Mouse (Mus musculus): ENCODE results near the gene Tmem108. TPM values are rescaled to one million over a fixed set of nuclear protein-coding genes. Genes with fewer than 3 reads are reported as not detected.

Tmem108 gene
- polyA plus RNA-seq, 1 experiment: 0.01 TPM

GRCm38 (mm10) chr9:103538047-103538816 is 223.4 kb downstream of the Tmem108 start:
- Histone ChIP-seq H3K79me2 (ENCODE audit: control insufficient read depth, insufficient read depth) (no peaks in the 10 kb centered on the region), H3K36me3 (ENCODE audit: control insufficient read depth, insufficient read depth) (no peaks in the 10 kb centered on the region), H3K27me3 (ENCODE audit: control insufficient read depth, insufficient read depth, insufficient read length) (peaks cover 7% of the 10 kb centered on the region), H3K4me3 (ENCODE audit: insufficient read depth, poor library complexity, severe bottlenecking) (no peak overlapping the region), H3ac (ENCODE audit: control insufficient read depth, insufficient read length, low read depth) (no peak overlapping the region), H3K79me3 (ENCODE audit: low read depth) (no peaks in the 10 kb centered on the region)
- TF ChIP-seq MYOG (IDR thresholded peaks at IDR 0.05; ENCODE audit: control insufficient read depth, extremely low read depth, insufficient read length) (no peak), CTCF (IDR thresholded peaks at IDR 0.05; ENCODE audit: control insufficient read depth, insufficient read depth, insufficient read length) (no peak), MYOD1 (IDR thresholded peaks at IDR 0.05; ENCODE audit: control insufficient read depth, insufficient read length, low read depth) (no peak), CEBPB (IDR thresholded peaks at IDR 0.05; ENCODE audit: low read depth) (no peak), USF1 (IDR thresholded peaks at IDR 0.05; ENCODE audit: low read depth) (no peak), MAX (IDR thresholded peaks at IDR 0.05) (no peak), FOSL1 (IDR thresholded peaks at IDR 0.05; ENCODE audit: insufficient read depth, low read length, poor library complexity, severe bottlenecking) (no peak)

- Histone ChIP-seq H3K36me3 (ENCODE audit: control insufficient read depth, insufficient read depth) (no peaks in the 10 kb centered on the region), H3K4me3 (ENCODE audit: insufficient read depth, poor library complexity, severe bottlenecking) (no peak overlapping the region), H3K27me3 (ENCODE audit: control insufficient read depth, insufficient read depth, insufficient read length) (peaks cover 7% of the 10 kb centered on the region), H3K79me2 (ENCODE audit: control insufficient read depth, insufficient read depth) (no peaks in the 10 kb centered on the region), H3ac (ENCODE audit: control insufficient read depth, insufficient read length, low read depth) (no peak overlapping the region), H3K79me3 (ENCODE audit: low read depth) (no peaks in the 10 kb centered on the region)
- TF ChIP-seq USF1 (IDR thresholded peaks at IDR 0.05; ENCODE audit: low read depth) (no peak), FOSL1 (IDR thresholded peaks at IDR 0.05; ENCODE audit: insufficient read depth, low read length, poor library complexity, severe bottlenecking) (no peak), CEBPB (IDR thresholded peaks at IDR 0.05; ENCODE audit: low read depth) (no peak), MAX (IDR thresholded peaks at IDR 0.05) (no peak)
Observed at GRCm38 (mm10) chr9:103536059-103536634, 225.5 kb downstream of the Tmem108 start.

- Histone ChIP-seq H3K4me3 (ENCODE audit: insufficient read depth, poor library complexity, severe bottlenecking) (no peak overlapping the region), H3K36me3 (ENCODE audit: control insufficient read depth, insufficient read depth) (no peaks in the 10 kb centered on the region), H3ac (ENCODE audit: control insufficient read depth, insufficient read length, low read depth) (no peak overlapping the region), H3K79me2 (ENCODE audit: control insufficient read depth, insufficient read depth) (no peaks in the 10 kb centered on the region), H3K79me3 (ENCODE audit: low read depth) (no peaks in the 10 kb centered on the region), H3K27me3 (ENCODE audit: control insufficient read depth, insufficient read depth, insufficient read length) (peaks cover 28% of the 10 kb centered on the region)
- TF ChIP-seq MYOD1 (IDR thresholded peaks at IDR 0.05; ENCODE audit: control insufficient read depth, insufficient read length, low read depth): no peak
Observed at GRCm38 (mm10) chr9:103525041-103525537, 236.5 kb downstream of the Tmem108 start.

GRCm38 (mm10) chr9:103524600-103524999 is 237.0 kb downstream of the Tmem108 start:
- Histone ChIP-seq H3K4me3 (ENCODE audit: insufficient read depth, poor library complexity, severe bottlenecking) (no peak overlapping the region), H3K27me3 (ENCODE audit: control insufficient read depth, insufficient read depth, insufficient read length) (peaks cover 28% of the 10 kb centered on the region), H3K79me2 (ENCODE audit: control insufficient read depth, insufficient read depth) (no peaks in the 10 kb centered on the region), H3ac (ENCODE audit: control insufficient read depth, insufficient read length, low read depth) (no peak overlapping the region), H3K79me3 (ENCODE audit: low read depth) (no peaks in the 10 kb centered on the region), H3K36me3 (ENCODE audit: control insufficient read depth, insufficient read depth) (no peaks in the 10 kb centered on the region)
- TF ChIP-seq MYOD1 (IDR thresholded peaks at IDR 0.05; ENCODE audit: control insufficient read depth, insufficient read length, low read depth) (no peak), MYOG (IDR thresholded peaks at IDR 0.05; ENCODE audit: control insufficient read depth, extremely low read depth, insufficient read length) (no peak), CEBPB (IDR thresholded peaks at IDR 0.05; ENCODE audit: low read depth) (no peak), CTCF (IDR thresholded peaks at IDR 0.05; ENCODE audit: control insufficient read depth, insufficient read depth, insufficient read length) (no peak), FOSL1 (IDR thresholded peaks at IDR 0.05; ENCODE audit: insufficient read depth, low read length, poor library complexity, severe bottlenecking) (no peak), USF1 (IDR thresholded peaks at IDR 0.05; ENCODE audit: low read depth) (no peak), MAX (IDR thresholded peaks at IDR 0.05) (no peak)

- no peaks in the 10 kb centered on the region for H3K79me3 ChIP-seq (ENCODE audit: low read depth)
- no peak overlapping the region for H3K4me3 ChIP-seq (ENCODE audit: insufficient read depth, poor library complexity, severe bottlenecking)
- H3ac ChIP-seq (ENCODE audit: control insufficient read depth, insufficient read length, low read depth): no peak overlapping the region
- no peaks in the 10 kb centered on the region for H3K36me3 ChIP-seq (ENCODE audit: control insufficient read depth, insufficient read depth)
- no peaks in the 10 kb centered on the region for H3K79me2 ChIP-seq (ENCODE audit: control insufficient read depth, insufficient read depth)
- peaks cover 28% of the 10 kb centered on the region for H3K27me3 ChIP-seq (ENCODE audit: control insufficient read depth, insufficient read depth, insufficient read length)
- TF ChIP-seq MAX (IDR thresholded peaks at IDR 0.05): no peak
- no peak for TF ChIP-seq FOSL1 (IDR thresholded peaks at IDR 0.05; ENCODE audit: insufficient read depth, low read length, poor library complexity, severe bottlenecking)
- no peak for TF ChIP-seq MYOG (IDR thresholded peaks at IDR 0.05; ENCODE audit: control insufficient read depth, extremely low read depth, insufficient read length)
- TF ChIP-seq USF1 (IDR thresholded peaks at IDR 0.05; ENCODE audit: low read depth): no peak
- no peak for TF ChIP-seq MYOD1 (IDR thresholded peaks at IDR 0.05; ENCODE audit: control insufficient read depth, insufficient read length, low read depth)
- TF ChIP-seq CEBPB (IDR thresholded peaks at IDR 0.05; ENCODE audit: low read depth): no peak
- no peak for TF ChIP-seq CTCF (IDR thresholded peaks at IDR 0.05; ENCODE audit: control insufficient read depth, insufficient read depth, insufficient read length)
Observed at GRCm38 (mm10) chr9:103523742-103524403, 237.8 kb downstream of the Tmem108 start.

Data from C2C12 (cell line).